Mouse (Mus musculus) retina, adult 2 months (tissue): ENCODE data around the gene 4930558K02Rik.

Experiments used
- DNase-seq: peaks from one replicate; pipeline ENCODE4 v3.0.0-alpha.2; 2012; ENCODE audit warnings: low read depth, low spot score

The 4930558K02Rik gene

DNA sequence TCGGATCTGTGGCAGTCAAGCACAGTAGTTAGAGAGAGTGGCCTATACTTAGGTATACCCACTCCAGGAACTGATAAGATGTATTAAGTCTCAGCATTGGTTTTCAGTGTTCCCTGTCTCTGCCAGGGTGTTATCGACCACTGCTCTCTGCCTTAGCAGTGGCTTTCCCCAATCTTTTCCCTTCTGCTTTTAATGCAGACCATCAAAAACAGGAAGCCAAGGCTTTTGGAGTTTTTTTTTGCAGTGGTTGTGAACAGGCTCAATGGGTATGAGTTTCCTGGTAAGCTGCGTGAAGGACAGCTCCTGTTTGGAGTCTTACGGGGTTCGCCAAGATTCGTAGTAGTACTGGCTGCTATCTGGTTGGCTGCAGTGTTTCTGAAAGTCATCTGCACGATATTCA lies 13.0 kb upstream of the 4930558K02Rik start:
- no peak for DNase-seq

DNA sequence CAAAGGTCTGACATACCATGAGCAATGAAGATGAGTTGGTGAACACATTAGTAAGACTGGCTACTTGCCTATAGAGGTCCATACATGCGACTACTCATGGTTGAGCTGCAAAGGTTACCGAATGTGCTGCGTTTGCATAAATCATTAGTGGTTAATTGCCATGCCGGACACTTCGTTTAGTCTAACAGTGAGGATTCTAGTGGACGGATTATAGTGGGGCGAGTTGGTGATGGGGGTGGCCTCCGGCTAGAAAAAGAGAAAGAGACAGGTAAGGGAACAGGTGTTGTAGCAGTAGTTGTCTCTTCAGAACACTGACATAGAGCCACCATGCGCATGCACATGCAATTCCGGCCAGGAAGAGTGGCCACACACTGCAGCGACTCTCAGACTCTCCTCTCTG lies 12.4 kb upstream of the 4930558K02Rik start:
- DNase-seq = no peak

DNA sequence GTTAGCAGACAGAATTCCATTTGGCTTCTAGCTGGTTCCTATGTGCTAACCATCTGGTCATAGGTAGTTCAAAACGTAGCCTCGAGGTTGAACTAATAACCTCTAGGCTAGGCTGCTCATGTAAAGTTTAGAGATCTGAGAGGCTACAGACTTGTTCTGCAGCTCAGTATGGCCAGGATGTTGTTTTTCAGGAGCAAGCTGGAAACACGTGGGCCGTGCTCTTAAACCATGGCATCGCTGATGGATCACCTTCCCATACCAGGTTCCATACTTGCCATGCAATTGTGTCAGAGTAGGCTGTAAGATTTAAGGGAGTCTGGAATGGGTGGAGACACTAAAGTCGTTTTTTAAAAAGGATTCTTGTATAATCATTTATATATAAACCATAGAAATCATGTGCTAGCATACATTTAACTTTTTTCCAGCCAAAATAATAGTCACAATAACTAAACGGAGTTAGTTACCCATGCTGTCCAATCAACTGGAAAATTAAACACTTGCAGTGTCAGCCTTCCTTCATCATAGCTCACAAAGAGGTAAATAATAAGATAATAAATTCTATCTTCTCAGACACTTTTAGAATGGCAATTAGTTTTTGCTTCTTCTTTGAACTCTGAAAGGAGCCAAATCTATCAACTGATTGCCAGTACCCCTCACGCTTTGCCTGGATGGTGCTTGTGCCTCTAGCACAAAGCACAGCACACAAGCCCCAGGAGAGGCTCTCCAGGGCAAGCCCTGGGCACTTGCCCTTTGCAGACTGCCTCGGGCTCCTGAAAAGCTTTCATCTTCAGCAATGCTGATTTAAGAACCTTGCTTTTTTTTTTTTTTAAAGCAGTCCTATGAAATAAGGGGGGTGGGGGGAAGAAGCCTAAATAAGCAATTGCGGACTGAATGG lies 11.5 kb upstream of the 4930558K02Rik start:
- DNase-seq = no peak

DNA sequence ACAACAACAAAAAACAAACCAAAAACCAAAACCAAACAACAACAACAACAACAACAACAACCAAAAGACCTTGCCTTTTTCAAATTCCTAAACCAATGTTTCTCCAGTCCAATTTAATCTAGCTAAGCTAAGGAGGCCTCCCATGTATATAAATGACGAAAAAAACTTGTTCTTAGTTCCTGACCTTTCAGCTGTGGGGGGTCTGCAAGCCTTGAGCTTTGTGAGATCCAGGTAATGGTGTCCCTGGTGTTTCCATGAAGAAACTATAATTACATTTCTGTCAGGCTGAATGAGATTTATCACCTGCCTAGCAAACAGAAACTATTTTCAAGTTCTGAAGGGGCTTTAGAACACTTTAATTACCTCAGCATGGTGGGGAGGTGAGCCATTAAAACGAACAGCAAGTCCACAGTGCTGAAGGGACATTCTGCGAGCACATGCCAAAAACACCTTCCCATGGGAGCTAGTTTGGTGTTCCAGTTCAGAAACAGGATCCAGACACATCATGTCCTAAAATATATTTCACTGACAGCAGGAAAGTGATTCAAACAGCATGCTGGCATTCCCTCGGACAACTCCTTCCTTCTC lies 4.6 kb upstream of the 4930558K02Rik start:
- DNase-seq = no peak

DNA sequence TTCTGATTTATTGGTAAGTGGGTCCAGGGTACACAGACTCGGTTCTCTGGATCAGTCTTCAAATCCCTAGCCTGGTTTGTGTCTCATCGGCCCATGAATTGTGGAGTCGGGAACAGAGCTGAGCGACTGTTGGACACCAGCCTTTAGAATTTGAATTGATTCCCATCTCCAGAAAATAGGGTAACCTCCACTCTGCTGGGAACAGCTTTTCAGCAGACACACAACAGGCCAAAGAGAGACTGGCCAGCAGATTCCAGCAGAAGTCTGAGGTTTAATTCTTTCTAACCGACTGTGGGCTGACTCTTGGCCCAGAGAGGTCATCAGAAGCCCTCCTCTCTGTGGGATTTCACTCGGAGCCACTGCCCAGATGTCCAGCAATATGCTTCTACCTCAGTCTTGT lies 4.0 kb upstream of the 4930558K02Rik start:
- no peak for DNase-seq

DNA sequence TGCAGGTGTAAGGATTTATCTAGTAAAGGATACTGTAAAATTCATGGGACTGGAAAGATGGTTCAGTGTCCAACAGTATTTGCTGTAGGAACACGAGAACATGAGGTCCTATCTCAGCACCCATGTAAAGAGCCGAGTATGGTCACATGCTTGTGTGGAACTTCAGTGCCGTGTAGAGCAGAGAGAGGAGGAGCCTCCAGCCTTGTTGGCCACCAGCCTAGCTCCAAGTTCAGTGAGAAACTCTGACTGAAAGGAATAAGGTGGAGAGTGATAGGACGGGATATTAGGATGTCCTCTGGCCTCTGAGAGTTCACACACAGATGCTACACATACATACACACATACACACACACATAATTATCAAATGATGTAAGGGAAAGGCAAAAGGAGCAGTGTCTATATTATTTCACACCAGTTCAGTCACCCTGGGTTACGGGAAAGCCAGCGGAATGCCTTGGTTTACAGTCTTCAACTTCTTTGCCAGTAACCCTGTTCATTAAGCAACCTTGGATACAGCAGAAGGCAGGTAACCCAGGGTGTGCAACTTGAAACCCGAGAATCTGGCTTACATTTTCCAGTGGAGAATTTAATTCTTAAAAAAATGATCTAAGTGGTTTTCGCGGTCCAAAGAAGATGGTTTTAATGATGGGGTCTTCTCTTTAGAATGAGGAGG lies 1.3 kb upstream of the 4930558K02Rik start:
- DNase-seq = no peak

DNA sequence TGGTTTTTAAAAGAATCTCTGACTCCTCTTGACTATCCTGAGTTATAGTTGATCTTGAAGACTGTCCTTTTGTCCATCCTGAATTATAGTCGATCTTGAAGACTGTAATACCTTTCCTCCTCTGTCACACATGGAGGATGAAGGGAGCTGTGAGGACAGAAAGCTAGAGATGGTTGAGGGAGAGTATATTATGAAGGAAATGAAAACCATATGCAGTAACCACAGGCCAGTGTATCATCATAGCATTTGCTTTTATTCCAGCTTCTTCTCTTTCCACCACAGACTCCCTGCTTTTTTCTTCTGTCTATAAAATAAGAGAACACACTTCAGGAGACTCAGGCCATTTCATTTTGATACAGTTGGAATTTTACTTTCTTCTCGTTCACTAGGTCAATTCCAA lies 610 bp upstream of the 4930558K02Rik start:
- no peak for DNase-seq

DNA sequence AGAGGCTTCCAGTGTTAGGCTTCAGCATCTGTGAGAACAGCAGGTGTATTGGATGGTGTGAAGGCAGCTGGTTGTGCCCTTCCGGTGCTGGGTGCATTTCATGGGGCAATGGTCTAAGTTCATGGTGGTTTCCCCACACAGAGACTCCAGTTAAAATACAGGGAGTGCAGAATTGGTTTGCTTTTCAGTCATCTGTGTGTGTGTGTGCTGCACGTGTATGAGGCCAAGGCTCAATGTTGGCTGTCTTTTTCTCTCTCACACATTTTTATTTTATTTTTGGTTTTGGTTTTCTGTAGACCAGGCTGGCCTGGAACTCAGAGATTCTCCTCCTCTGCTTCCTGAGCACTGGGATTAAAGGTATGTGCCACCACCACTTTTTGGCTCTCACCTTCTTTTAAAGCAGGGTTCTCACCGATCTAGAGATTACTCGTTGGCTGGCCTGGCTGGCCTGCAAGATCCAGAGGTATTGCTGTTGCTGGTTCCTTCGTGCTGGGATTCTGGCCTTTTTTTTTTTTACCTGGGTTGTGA lies 1.2 kb downstream of the 4930558K02Rik start:
- DNase-seq = no peak

DNA sequence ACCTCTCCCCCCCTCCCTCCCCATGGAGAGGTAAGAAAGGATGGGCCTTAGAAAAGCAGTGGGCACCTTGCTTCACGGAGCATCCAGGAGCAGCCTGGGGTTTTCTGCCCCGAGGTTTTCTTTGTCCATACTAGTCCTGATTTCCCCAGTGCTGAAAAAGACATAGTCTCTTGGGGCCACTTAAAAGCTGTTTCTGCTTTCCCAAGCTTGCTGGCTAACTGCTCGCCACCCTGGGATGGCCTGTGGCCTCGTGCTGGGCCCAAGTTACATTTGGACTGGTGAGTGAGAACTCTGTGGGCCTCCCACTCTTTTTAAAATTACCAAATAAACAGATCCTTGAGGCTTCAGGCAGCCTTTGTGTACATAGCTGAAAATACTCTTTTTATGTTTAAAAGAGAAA lies 2.1 kb downstream of the 4930558K02Rik start:
- DNase-seq = no peak

DNA sequence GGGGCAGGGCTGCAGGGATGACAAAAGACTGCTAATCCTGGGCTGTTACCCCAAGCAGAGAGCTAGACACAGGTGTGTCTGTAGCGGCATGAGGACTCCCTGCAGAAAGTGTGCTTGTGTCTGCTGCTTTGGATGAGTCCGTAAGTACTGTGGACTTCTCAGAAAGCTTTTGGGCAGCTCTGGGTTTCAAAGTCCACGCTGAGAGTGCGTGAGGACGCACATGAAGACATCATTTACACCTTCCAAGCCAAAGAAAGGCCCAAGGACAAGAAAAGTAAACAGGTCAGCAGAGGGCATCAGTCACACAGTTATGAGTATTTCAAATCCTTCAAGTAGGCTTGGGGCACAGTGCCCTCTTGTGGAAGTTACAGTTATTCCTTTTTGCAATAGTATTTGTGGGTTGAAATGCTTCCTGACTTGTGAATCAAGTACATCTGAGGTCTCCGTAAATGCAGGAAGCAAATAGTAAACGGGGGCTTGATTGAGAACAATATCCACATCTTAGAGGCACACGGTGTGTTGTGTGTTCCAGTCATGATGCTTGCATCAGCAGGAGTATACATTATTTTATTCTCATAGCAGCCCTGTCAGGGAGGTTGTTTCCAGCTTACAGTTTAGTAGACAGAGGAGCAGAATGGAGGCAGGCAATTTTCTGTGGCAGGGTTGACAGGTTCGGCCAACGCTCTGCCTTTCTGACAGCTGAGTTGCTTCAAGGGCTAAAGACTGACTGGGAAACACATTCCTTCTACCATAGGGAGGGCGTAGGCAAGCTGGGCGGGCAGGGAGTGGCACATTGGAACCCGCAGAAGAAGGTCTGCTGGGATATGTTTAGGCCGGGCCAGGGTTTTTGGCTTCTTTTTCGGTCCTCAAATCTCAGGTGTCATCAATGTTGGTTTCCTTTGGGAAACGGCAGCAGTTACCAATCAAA lies 2.9 kb downstream of the 4930558K02Rik start:
- DNase-seq = peak; percentile 60

DNA sequence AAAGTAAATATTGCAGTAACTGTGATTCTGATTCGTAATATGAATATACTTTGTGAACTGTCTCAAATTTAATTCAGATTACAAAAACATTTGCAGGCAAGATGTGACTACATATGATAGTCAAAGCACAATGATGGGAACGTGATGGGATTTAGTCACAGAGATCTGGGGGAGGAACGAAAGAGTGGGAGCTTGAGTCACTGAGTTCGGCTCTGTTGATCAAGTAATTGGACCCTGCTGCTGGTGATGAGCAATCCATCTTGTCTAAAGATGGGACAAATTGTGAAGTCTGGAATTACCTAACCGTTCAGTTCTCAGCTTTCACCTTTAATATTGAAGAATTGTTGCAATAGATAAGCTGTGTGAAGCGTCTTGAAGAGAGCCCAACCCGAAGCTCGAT lies 7.2 kb downstream of the 4930558K02Rik start:
- no peak for DNase-seq

DNA sequence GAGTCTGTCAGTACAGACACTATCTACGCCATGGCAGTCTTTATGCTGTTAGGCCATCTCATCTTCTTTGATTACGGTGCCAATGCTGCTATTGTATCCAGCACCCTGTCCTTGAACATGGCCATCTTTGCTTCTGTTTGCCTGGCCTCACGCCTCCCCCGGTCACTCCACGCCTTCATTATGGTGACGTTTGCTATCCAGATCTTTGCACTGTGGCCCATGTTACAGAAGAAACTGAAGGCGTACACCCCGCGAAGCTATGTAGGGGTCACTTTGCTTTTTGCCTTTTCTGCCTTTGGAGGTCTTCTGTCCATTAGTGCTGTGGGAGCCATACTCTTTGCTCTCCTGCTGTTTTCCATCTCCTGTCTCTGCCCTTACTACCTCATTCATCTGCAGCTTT lies 8.6 kb downstream of the 4930558K02Rik start:
- no peak for DNase-seq

DNA sequence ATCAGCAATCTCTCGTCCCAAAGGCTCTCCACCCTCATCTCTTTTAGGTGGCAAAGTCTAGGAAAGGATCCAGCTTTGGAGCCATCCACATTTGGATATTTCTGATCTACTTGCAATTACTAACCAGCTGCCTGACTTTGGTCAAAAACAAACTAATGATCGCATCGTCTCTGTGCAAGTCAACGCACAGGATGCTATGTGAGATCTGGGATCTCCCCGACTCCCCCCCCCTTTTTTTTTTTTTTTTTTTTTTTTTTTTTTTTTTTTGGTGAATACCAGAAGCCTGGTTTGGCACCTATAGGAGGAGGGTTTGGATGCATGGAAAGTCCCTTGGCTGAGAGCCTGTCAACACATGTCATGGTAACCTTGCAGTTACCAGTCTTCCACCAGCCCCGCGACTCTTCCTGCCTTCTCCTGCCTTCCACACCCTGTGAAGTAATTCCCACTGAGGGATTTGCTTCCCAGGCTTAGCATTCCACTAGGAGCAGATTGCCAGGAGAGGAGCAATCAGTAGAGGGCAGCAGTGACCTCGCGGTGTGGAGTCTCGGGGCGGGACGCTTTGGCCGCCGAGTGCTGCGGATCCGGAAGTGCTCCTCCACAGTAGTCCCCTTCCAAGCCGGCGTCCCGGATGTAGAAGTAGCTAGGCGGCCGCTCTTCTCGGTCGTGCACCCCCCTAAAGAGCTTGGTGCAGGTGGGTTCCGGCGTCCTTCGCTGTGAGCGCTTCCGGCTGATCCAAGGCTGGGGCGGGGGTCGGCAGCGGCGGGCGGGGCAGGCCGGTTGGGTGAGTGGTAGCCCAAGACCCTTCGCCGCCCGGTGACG lies 10.6 kb downstream of the 4930558K02Rik start, which contains the start of gene Pigc:
TSS of gene Pigc (plus strand) at position 598 of the 819 bp plus-strand sequence.
- DNase-seq = peak; percentile 86

DNA sequence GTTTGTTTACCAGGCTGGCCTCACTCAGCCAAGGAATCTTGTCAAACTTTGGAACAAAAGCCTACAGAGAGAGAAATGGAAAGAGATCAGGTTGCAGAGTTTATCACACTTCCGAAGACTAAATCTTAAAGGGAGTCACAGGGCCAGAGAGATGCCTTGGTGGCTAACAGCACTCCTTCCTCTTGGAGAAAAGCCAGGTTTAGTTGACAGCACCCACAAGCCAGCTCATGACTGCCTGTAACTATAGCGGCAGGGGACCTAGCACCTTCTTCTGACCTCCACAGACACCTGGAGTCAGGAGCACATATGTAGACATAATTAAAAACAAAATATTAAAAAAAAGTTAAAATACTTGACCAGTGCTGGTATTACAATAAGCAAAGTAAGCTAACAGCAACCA lies 11.5 kb downstream of the 4930558K02Rik start:
- no peak for DNase-seq

DNA sequence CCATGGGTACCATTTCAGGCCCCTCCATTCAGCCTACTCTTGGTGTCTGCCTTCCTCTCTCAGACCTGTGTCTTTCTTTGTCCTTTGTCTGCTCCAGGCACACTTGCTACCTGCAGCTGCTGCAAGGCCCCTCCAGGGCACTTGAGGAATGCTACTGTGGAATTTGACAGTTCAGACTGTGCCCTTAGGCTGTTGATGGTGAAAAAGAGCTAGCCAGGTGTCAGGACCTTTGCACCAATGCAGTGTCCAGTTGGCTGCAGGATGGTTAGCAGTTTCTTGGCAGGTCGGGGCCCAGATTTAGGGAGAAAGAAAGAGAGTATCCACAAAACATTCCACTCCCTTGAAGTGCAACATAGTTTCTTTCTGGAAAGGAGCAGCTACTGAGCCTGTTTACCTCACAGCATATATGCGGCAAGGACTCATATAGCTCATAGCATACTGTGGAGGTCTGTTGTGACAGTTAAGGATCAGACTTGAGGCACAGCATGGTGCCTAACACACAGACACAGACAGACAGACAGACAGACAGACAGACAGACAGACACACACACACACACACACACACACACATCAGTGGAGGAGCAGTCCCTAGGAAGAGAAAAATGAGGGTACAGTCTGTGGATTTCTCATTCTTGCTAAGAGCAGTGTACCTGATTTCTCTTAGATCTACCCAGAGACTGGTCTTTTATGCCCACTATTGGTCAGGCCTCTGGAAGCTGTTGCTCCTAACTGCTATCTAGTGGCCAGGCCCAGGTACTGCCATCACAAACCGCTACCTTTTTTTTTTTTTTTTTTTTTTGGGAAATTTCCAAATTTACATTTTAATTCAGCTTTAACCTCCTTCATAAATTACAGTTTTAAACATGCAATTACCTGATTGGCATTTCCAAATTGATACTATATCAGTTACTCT lies 16.7 kb downstream of the 4930558K02Rik start:
- DNase-seq = no peak

DNA sequence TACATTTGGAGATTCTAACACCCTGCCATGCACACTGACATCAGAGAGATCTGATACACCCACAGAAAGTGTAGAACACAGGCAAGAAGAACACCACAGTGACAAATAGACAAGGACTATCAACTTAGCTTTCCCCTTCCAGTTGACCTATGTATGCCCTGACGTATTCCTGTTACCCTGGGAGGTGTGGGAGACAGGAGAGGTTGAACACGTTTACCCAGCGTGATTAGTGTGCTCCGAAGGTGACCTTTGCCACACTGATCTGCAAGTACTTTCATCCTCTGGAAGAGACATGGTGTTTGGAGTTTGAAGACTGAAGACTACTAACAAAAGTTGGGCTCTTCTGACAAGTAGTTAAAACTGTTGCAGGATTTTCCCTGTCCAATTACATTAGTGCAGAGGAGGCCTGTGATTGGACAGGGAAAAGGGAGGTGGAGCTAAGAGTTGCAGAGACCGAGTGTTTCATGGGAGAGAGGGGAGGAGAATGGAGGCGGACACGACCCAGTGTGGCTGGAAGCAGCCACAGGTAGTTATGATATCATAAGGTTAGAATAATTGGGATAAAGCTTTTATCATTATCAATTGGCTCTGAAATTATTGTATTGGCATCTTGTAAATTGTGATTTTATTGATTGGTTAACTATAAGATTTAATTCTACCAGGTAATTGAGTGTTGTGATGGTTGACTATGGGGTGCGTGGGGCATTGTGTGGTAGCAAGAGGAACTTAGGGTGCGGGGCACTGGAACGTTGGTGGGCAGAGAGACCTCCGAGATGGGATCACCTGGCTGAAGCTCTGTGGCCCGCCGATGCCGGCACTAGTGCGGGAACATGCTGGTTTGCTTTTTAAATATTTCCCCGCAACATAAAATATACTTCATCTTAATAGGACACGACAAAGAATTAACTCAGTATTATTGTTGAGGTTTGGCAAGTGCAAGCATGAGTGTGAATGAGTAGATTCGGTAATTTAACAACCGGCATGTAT lies 21.2 kb downstream of the 4930558K02Rik start:
- DNase-seq = no peak

DNA sequence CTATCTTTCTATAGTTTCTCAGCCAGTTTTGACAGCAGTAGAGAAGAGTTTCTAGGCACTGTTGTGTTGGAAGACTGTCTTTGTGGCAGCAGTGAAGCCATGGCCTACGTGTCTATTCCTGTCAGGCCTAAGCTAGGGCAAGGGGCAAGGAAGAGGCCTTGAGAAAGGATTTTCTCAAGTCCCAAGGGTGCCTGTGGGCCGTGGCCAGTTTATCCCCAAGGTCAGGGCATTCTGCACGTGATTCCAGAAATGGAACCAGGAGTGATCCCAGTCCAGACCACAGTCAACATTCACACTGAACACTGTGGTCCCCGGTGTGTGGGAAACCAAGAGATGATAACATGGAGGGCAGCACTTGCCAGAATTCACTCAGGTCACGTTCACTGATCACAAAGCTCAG lies 23.6 kb downstream of the 4930558K02Rik start:
- no peak for DNase-seq

DNA sequence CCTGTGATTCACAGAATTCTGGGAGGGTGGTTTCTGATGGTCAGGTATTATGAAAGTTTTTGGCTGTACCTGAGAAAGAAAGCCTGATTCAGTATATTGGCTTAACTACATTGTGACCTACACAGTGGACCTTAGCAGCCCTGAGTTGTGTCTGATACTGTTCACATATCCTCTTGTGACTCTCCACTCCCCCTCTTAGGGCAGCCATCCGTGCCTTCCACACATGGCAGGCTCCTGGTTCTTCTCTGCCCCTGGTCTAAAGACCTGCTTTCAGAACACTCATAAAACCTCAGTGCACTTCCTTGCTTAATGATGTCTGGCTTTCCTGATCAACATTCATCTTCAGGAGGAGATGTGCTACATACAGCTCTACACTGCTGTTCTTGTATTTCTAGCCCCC lies 26.8 kb downstream of the 4930558K02Rik start:
- DNase-seq = no peak
